Mouse (Mus musculus): ENCODE data around the gene Tbc1d9.

- no peak for TF ChIP-seq POLR2A (IDR thresholded peaks at IDR 0.05; ENCODE audit: control insufficient read depth, extremely low read depth, insufficient read depth, low read length, poor library complexity)
- no peak for TF ChIP-seq CTCF (IDR thresholded peaks at IDR 0.05; ENCODE audit: borderline replicate concordance, control insufficient read depth, extremely low read depth, insufficient read depth, low read length, poor library complexity)
Observed at GRCm38 (mm10) chr8:83165931-83166867, 1.0 kb downstream of the Tbc1d9 start, which contains the start of gene Gm10645.

Data from thymus, adult 2 months (tissue).